Mouse (Mus musculus): ENCODE data around the gene Fam129a.

GRCm38 (mm10) chr1:151624442-151625226 is 53.6 kb downstream of the Fam129a start:
- no peak for TF ChIP-seq POLR2A (IDR thresholded peaks at IDR 0.05; ENCODE audit: insufficient read depth, low read depth, low read length)
- no peak for TF ChIP-seq CTCF (IDR thresholded peaks at IDR 0.05; ENCODE audit: insufficient read depth, low read depth, low read length)

All from olfactory bulb, adult 2 months (tissue).